Mouse (Mus musculus): ENCODE data around the gene Glipr1l1. TPM values are rescaled to one million over a fixed set of nuclear protein-coding genes. Genes with fewer than 3 reads are reported as not detected.
"Not testable (repeated sequence)": the region's sequence is repeated elsewhere in the genome, so short reads cannot be mapped to it uniquely, and the experiment has no call there.

The Glipr1l1 gene
- polyA plus RNA-seq, 1 experiment from 2014 or later = not detected

- H3K27ac ChIP-seq (ENCODE audit: low read depth, low read length) = no peak overlapping the region
- no peak overlapping the region for H3K9ac ChIP-seq (ENCODE audit: low read depth, low read length)
- H3K4me3 ChIP-seq (ENCODE audit: low read depth, low read length) = no peak overlapping the region
- H3K36me3 ChIP-seq (ENCODE audit: control insufficient read depth, insufficient read depth) = no peaks in the 10 kb centered on the region
- no peaks in the 10 kb centered on the region for H3K27me3 ChIP-seq (replicated peaks; ENCODE audit: control insufficient read depth, insufficient read depth, low read length)
- no peaks in the 10 kb centered on the region for H3K9me3 ChIP-seq (ENCODE audit: control insufficient read depth)
- H3K4me1 ChIP-seq (replicated peaks; ENCODE audit: control insufficient read depth, insufficient read depth, low read length) = no peaks in the 10 kb centered on the region
- 39% methylated on average over 2 of the region's 2 CpGs for WGBS
- no peak for TF ChIP-seq CTCF (IDR thresholded peaks at IDR 0.05; ENCODE audit: low read depth)
- no peak for ATAC-seq
- no peak overlapping the region for H3K4me2 ChIP-seq (replicated peaks; ENCODE audit: low read depth)
Measured at GRCm38 (mm10) chr10:112080044-112080443, 20.1 kb downstream of the Glipr1l1 start.

DNA sequence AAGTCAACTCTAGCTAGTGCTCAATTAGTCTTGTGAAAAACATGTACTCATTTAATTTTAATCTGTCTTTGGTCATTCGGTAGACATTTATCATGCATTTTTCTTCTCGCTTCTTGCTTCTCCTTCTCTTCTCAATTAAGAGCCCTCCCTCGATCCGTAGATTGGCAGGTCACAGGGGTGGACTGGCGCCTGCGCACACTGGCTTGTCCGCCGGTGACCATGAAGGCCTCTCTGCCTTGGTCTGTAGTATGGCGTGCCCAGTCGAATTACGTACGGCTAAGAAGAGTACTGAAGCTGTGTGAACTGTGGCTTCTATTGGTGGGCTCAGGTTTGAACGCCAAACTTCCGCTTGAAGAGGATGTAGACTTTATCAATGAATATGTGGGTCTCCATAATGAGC is 23.2 kb downstream of the Glipr1l1 start, which contains the start of gene Glipr1l2:
TSS of gene Glipr1l2 (plus strand) at position 198 of the 400 bp plus-strand sequence.
- TF ChIP-seq CTCF (IDR thresholded peaks at IDR 0.05; ENCODE audit: low read depth) = no peak
- no peak within 1 kb of the TSS for H3K4me3 ChIP-seq (ENCODE audit: low read depth, low read length)
- H3K27me3 ChIP-seq (replicated peaks; ENCODE audit: control insufficient read depth, insufficient read depth, low read length) = no peaks in the 10 kb centered on the region
- no peak within 1 kb of the TSS for H3K4me2 ChIP-seq (replicated peaks; ENCODE audit: low read depth)
- ATAC-seq = no peak
- H3K27ac ChIP-seq (ENCODE audit: low read depth, low read length) = no peak within 1 kb of the TSS
- 92% methylated on average over 14 of the region's 14 CpGs for WGBS
- no peaks in the 10 kb centered on the region for H3K9me3 ChIP-seq (ENCODE audit: control insufficient read depth)
- H3K36me3 ChIP-seq (ENCODE audit: control insufficient read depth, insufficient read depth) = no peaks in the 10 kb centered on the region
- no peak within 1 kb of the TSS for H3K9ac ChIP-seq (ENCODE audit: low read depth, low read length)
- H3K4me1 ChIP-seq (replicated peaks; ENCODE audit: control insufficient read depth, insufficient read depth, low read length) = no peaks in the 10 kb centered on the region

GRCm38 (mm10) chr10:112105785-112106184 is 45.8 kb downstream of the Glipr1l1 start:
- not testable (repeated sequence) for H3K4me1 ChIP-seq (replicated peaks; ENCODE audit: control insufficient read depth, insufficient read depth, low read length); H3K9ac ChIP-seq (ENCODE audit: low read depth, low read length); H3K27me3 ChIP-seq (replicated peaks; ENCODE audit: control insufficient read depth, insufficient read depth, low read length); H3K36me3 ChIP-seq (ENCODE audit: control insufficient read depth, insufficient read depth); H3K4me2 ChIP-seq (replicated peaks; ENCODE audit: low read depth); H3K4me3 ChIP-seq (ENCODE audit: low read depth, low read length); ATAC-seq; H3K27ac ChIP-seq (ENCODE audit: low read depth, low read length); H3K9me3 ChIP-seq (ENCODE audit: control insufficient read depth)
- TF ChIP-seq CTCF (IDR thresholded peaks at IDR 0.05; ENCODE audit: low read depth) = peak; percentile 77
- WGBS = 7% methylated on average over 5 of the region's 5 CpGs

DNA sequence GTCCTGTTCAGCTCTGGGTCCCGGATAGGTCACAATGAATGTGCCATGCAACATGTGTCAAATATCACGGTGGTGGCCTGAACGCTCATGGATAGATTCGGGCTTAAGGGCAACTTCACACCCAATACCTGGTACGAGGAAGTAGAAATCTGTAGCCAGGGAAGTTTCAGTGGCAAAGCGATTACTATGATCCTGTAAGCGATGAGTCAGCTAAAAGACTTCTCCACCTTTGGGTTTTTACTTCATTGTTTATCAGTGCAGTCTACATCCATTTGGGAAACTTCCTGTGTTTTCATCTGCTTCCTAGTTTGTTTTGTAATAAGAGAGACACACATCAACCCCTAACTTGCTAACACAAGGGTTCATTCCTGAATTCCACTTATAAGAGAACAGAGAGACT is 50.4 kb downstream of the Glipr1l1 start:
- H3K36me3 ChIP-seq (ENCODE audit: control insufficient read depth, insufficient read depth) = no peaks in the 10 kb centered on the region
- no peak overlapping the region for H3K4me3 ChIP-seq (ENCODE audit: low read depth, low read length)
- WGBS = 86% methylated on average over 7 of the region's 7 CpGs
- ATAC-seq = no peak
- no peak for TF ChIP-seq CTCF (IDR thresholded peaks at IDR 0.05; ENCODE audit: low read depth)
- H3K27me3 ChIP-seq (replicated peaks; ENCODE audit: control insufficient read depth, insufficient read depth, low read length) = no peaks in the 10 kb centered on the region
- no peaks in the 10 kb centered on the region for H3K4me1 ChIP-seq (replicated peaks; ENCODE audit: control insufficient read depth, insufficient read depth, low read length)
- H3K9me3 ChIP-seq (ENCODE audit: control insufficient read depth) = no peaks in the 10 kb centered on the region
- H3K9ac ChIP-seq (ENCODE audit: low read depth, low read length) = no peak overlapping the region
- H3K27ac ChIP-seq (ENCODE audit: low read depth, low read length) = no peak overlapping the region
- no peak overlapping the region for H3K4me2 ChIP-seq (replicated peaks; ENCODE audit: low read depth)

DNA sequence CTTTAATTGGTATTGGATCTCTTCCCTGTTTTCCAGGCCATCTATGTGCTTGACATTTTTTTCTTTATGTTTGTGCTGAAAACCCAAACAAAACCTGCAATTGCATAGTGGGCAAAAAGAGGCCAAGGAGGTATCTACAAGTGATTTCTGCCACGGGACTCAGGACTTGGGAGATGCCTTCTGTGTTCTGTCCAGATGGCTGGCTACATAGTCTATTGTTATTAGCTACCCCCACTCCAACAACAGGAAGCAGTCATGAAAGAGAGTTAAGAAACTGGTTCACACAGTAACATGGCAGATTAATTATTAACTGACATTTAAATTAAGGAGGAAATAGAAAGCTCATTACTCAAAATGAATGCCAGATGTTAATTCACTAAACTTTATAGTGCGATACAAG is 65.1 kb downstream of the Glipr1l1 start:
- H3K4me2 ChIP-seq (replicated peaks; ENCODE audit: low read depth); H3K9ac ChIP-seq (ENCODE audit: low read depth, low read length); H3K27ac ChIP-seq (ENCODE audit: low read depth, low read length); ATAC-seq; H3K4me1 ChIP-seq (replicated peaks; ENCODE audit: control insufficient read depth, insufficient read depth, low read length); H3K9me3 ChIP-seq (ENCODE audit: control insufficient read depth); H3K4me3 ChIP-seq (ENCODE audit: low read depth, low read length); H3K27me3 ChIP-seq (replicated peaks; ENCODE audit: control insufficient read depth, insufficient read depth, low read length); H3K36me3 ChIP-seq (ENCODE audit: control insufficient read depth, insufficient read depth): not testable (repeated sequence)
- 52% methylated on average over 2 of the region's 2 CpGs for WGBS

DNA sequence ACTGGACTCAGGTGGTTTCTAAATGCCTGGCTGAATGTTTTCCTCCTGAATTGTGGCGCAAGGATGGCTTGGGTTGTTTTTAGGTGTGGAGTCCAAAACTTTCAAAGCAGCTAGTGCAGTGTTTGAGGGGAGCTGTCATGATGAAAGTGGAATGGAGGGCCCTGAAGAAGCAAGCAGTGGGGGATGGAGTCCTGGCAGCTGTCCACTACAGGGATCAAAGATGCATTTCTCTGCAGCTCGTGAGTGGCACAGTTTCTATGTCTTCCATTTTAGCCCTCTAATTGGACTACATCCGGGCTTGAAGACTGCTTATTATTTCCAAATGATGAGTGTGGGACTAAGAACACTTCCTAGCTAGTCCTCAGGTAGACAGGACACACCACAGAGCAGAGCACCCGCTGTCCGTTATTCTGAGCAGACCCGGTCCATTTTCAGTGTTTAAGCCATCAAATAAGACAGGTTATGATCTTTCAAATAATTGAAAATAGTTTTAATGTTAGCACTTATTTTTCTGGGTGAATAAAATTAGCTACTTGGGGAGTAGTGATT is 67.8 kb downstream of the Glipr1l1 start:
- H3K36me3 ChIP-seq (ENCODE audit: control insufficient read depth, insufficient read depth); H3K4me2 ChIP-seq (replicated peaks; ENCODE audit: low read depth); H3K9me3 ChIP-seq (ENCODE audit: control insufficient read depth); H3K4me1 ChIP-seq (replicated peaks; ENCODE audit: control insufficient read depth, insufficient read depth, low read length); H3K27me3 ChIP-seq (replicated peaks; ENCODE audit: control insufficient read depth, insufficient read depth, low read length); ATAC-seq; H3K9ac ChIP-seq (ENCODE audit: low read depth, low read length); H3K4me3 ChIP-seq (ENCODE audit: low read depth, low read length); H3K27ac ChIP-seq (ENCODE audit: low read depth, low read length): not testable (repeated sequence)
- 69% methylated on average over 6 of the region's 6 CpGs for whole genome bisulfite sequencing

Other genes with a start within 250 kb of the Glipr1l1 start
- gene Krr1, start 87.5 kb upstream of the Glipr1l1 start, polyA plus RNA-seq (2015; fragmentation: Nextera tagmentation; extraction: Ambion mirVana) = 12.7 and 13.6 TPM in 2 replicates
- gene Glipr1, start 57.6 kb upstream of the Glipr1l1 start, polyA plus RNA-seq (2015; fragmentation: Nextera tagmentation; extraction: Ambion mirVana) = 8.9 and 11.8 TPM in 2 replicates
- not detected in 2 replicates for gene Glipr1l2, start 23.2 kb downstream of the Glipr1l1 start, polyA plus RNA-seq (2015; fragmentation: Nextera tagmentation; extraction: Ambion mirVana)
- not detected in 2 replicates for gene Glipr1l3, start 100.1 kb downstream of the Glipr1l1 start, polyA plus RNA-seq (2015; fragmentation: Nextera tagmentation; extraction: Ambion mirVana)
- gene Caps2, start 103.4 kb downstream of the Glipr1l1 start, polyA plus RNA-seq (2015; fragmentation: Nextera tagmentation; extraction: Ambion mirVana) = 0.17 TPM in 1 of 2 replicates, not detected in the other
- gene Kcnc2, start 210.9 kb downstream of the Glipr1l1 start, polyA plus RNA-seq (2015; fragmentation: Nextera tagmentation; extraction: Ambion mirVana) = 0.30 and 0.39 TPM in 2 replicates

Data from intestine, postnatal 0 days (tissue).